In the genomic region with DNA sequence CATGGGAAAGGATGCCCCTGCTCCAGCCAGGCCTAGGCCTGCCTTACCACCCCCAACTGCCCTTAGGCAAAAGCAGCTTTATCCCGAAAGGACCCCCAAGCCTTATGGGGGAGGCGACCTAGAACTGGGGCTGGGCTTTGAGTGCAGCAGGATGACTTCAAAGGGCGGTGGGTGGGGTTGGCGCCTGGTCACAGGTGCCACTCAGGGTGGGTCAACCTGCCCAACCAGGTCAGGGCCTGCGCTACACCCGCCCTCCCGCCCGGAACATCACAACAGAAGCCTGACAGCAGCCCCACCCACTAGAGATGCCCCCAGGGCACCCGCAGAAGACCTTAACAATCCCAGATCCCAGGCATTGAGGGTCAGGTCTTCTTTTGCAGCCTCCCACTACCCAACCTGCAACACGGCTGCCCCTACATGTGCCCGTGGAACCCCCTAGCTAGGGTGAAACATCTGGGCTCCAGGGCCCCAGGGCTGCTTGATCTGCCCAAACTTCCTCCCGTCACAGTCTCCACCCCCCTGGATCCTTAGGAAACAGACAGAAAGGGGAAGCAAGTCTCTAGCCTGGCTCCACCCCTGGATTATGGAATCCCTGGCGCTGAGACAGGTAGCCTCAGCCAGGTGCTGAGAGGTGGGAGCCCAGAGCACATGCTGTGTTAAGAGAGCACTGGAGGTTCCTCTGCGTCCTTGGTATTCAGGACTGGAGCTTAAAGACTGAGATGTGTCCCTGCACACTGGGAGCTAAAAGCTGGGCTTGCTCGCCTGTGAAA, we compare ENCODE assay signal across 9 mouse cellular contexts. TPM values are rescaled to one million over a fixed set of nuclear protein-coding genes. Genes with fewer than 3 reads are reported as not detected.
DNase-seq lines count a peak whose midpoint lies in the region; ATAC-seq lines count a peak whose summit lies in the region.
"Had no signal": no experiment of that assay in that cellular context is flagged by ENCODE, and none has a peak within 500 bp of the region (broad histone marks: within the 10 kb centered on the region; RNA-seq: fewer than 3 reads in every experiment).

No protein-coding gene starts in this region.

- no peaks in the 10 kb centered on the region for H3K9me3 ChIP-seq in forebrain, embryonic 10.5 days
- no peaks in the 10 kb centered on the region for H3K9me3 ChIP-seq in limb, embryonic 10.5 days (replicated peaks)
- no peaks in the 10 kb centered on the region for H3K9me3 ChIP-seq in midbrain, embryonic 14.5 days (ENCODE audit: control insufficient read depth, low read length)
- H3K9me3 ChIP-seq: liver, embryonic 15.5 days had no signal

- H3K4me3 ChIP-seq in forebrain, embryonic 10.5 days: peak overlapping the region; percentile 52
- peak overlapping the region; percentile 45; the same call in 1 of the 2 replicates for H3K4me3 ChIP-seq in limb, embryonic 10.5 days
- H3K4me3 ChIP-seq in midbrain, embryonic 14.5 days (replicated peaks; ENCODE audit: low read depth, low read length): peak overlapping the region; percentile 31; the same call in 1 of the 2 replicates
- H3K4me3 ChIP-seq: liver, embryonic 15.5 days had no signal

- H3K27ac ChIP-seq in forebrain, embryonic 10.5 days: peak overlapping the region; percentile 17; the same call in 1 of the 2 replicates
- H3K27ac ChIP-seq in limb, embryonic 10.5 days: no peak overlapping the region
- no peak overlapping the region for H3K27ac ChIP-seq in midbrain, embryonic 14.5 days (replicated peaks; ENCODE audit: low read depth, low read length)
- H3K27ac ChIP-seq: kidney, postnatal 0 days; liver, embryonic 15.5 days had no signal

- peak; percentile 37; the same call in 1 of the 2 replicates for ATAC-seq in common myeloid progenitor, adult 5-6 weeks (replicated peaks; ENCODE audit: low read depth, poor library complexity, severe bottlenecking)
- ATAC-seq in midbrain, embryonic 14.5 days (ENCODE audit: low FRiP score, low TSS enrichment): no peak
- no peak for ATAC-seq in megakaryocyte, adult 5-6 weeks (ENCODE audit: poor library complexity, severe bottlenecking)

- H3K9ac ChIP-seq in midbrain, embryonic 14.5 days (replicated peaks; ENCODE audit: low read length): peak overlapping the region; percentile 48; the same call in 1 of the 2 replicates
- H3K9ac ChIP-seq: liver, embryonic 15.5 days had no signal

- H3K36me3 ChIP-seq in forebrain, embryonic 10.5 days (replicated peaks): no peaks in the 10 kb centered on the region
- H3K36me3 ChIP-seq in limb, embryonic 10.5 days: no peaks in the 10 kb centered on the region
- no peaks in the 10 kb centered on the region for H3K36me3 ChIP-seq in midbrain, embryonic 14.5 days (ENCODE audit: control insufficient read depth, insufficient read depth, low read length)
- H3K36me3 ChIP-seq: liver, embryonic 15.5 days had no signal

- H3K27me3 ChIP-seq in forebrain, embryonic 10.5 days (ENCODE audit: poor library complexity, severe bottlenecking): peaks cover 66% of the 10 kb centered on the region
- H3K27me3 ChIP-seq in limb, embryonic 10.5 days (ENCODE audit: low read depth, poor library complexity, severe bottlenecking): peaks cover 83% of the 10 kb centered on the region
- peaks cover 15% of the 10 kb centered on the region; the same call in 1 of the 2 replicates for H3K27me3 ChIP-seq in midbrain, embryonic 14.5 days (ENCODE audit: control insufficient read depth, insufficient read depth, low read length)

- peaks cover 44% of the 10 kb centered on the region for H3K4me1 ChIP-seq in forebrain, embryonic 10.5 days
- H3K4me1 ChIP-seq in limb, embryonic 10.5 days: peaks cover 29% of the 10 kb centered on the region
- H3K4me1 ChIP-seq in midbrain, embryonic 14.5 days (ENCODE audit: control insufficient read depth, insufficient read depth, low read length): peaks cover 7% of the 10 kb centered on the region; the same call in 1 of the 2 replicates

- H3K4me2 ChIP-seq in midbrain, embryonic 14.5 days (ENCODE audit: low read length): peak overlapping the region; percentile 64

- DNase-seq in forebrain, embryonic 10.5 days (ENCODE audit: extremely low spot score, low spot score): no peak
- no peak for DNase-seq in limb, embryonic 10.5 days (ENCODE audit: low spot score)
- no peak for DNase-seq in midbrain, embryonic 14.5 days
- no peak for DNase-seq in gastrocnemius, adult 8-10 months (ENCODE audit: low spot score in 2 of 2)
- DNase-seq in cerebellum, postnatal 10 days: no peak

- WGBS in forebrain, embryonic 10.5 days: 9% methylated on average over 15 of the region's 15 CpGs
- WGBS in limb, embryonic 10.5 days: 6% methylated on average over 15 of the region's 15 CpGs
- WGBS in midbrain, embryonic 14.5 days: 18% methylated on average over 15 of the region's 15 CpGs

RNA-seq across cellular contexts. Expression of a gene that starts 37.0 kb away (rescaled TPM):
- not detected in 2 replicates for total RNA-seq in common myeloid progenitor, adult 5-6 weeks (2017)
- polyA plus RNA-seq in forebrain, embryonic 10.5 days (2016; fragmentation: Nextera tagmentation; extraction: Ambion mirVana): not detected in 2 replicates
- not detected in 2 replicates for polyA plus RNA-seq in limb, embryonic 10.5 days (2016; fragmentation: Nextera tagmentation; extraction: Ambion mirVana)
- not detected in 2 replicates for polyA plus RNA-seq in midbrain, embryonic 14.5 days (2014; fragmentation: Nextera tagmentation; extraction: Ambion mirVana)
- not detected for total RNA-seq in gastrocnemius, adult 8-10 months (2022)
- total RNA-seq in megakaryocyte, adult 5-6 weeks (2015): not detected in 2 replicates
- total RNA-seq in megakaryocyte, adult 5-6 weeks (2017): 0.15 TPM in 1 of 2 replicates, not detected in the other
- polyA plus RNA-seq: liver, embryonic 15.5 days had no signal
